Mouse (Mus musculus): ENCODE data around the gene Spaca7. TPM values are rescaled to one million over a fixed set of nuclear protein-coding genes. Genes with fewer than 3 reads are reported as not detected.

Gene Spaca7
- polyA plus RNA-seq (2015; fragmentation: Nextera tagmentation; extraction: Ambion mirVana): not detected in 2 replicates

GRCm38 (mm10) chr8:12572814-12573534 is at the start of gene Spaca7:
Gene Spaca7, plus strand, starts transcription at chr8:12573029.
- H3K27me3 ChIP-seq: peaks cover 9% of the 10 kb centered on the region
- H3K27ac ChIP-seq: no peak within 1 kb of the TSS
- no peaks in the 10 kb centered on the region for H3K4me1 ChIP-seq (replicated peaks)
- no peak within 1 kb of the TSS for H3K4me3 ChIP-seq (replicated peaks)
- H3K4me2 ChIP-seq: no peak within 1 kb of the TSS
- WGBS (ENCODE audit: insufficient replicate concordance): 39% methylated on average over 14 of the region's 14 CpGs
- H3K9ac ChIP-seq: no peak within 1 kb of the TSS
- H3K9me3 ChIP-seq (replicated peaks): no peaks in the 10 kb centered on the region
- DNase-seq: no peak
- H3K36me3 ChIP-seq: no peaks in the 10 kb centered on the region
- ATAC-seq (ENCODE audit: low read depth): no peak

- H3K4me3 ChIP-seq (replicated peaks): no peak overlapping the region
- no peak for DNase-seq
- no peak overlapping the region for H3K9ac ChIP-seq
- H3K27ac ChIP-seq: no peak overlapping the region
- ATAC-seq (ENCODE audit: low read depth): no peak
- 9% methylated on average over 1 of the region's 1 CpGs for WGBS (ENCODE audit: insufficient replicate concordance)
- no peaks in the 10 kb centered on the region for H3K4me1 ChIP-seq (replicated peaks)
- H3K9me3 ChIP-seq (replicated peaks): no peaks in the 10 kb centered on the region
- no peak overlapping the region for H3K4me2 ChIP-seq
- no peaks in the 10 kb centered on the region for H3K36me3 ChIP-seq
- no peaks in the 10 kb centered on the region for H3K27me3 ChIP-seq
These were observed 48.5 kb upstream of the Spaca7 start for GRCm38 (mm10) chr8:12524279-12524678.

GRCm38 (mm10) chr8:12528659-12529058 is 44.2 kb upstream of the Spaca7 start:
- H3K4me1 ChIP-seq (replicated peaks): no peaks in the 10 kb centered on the region
- no peak for ATAC-seq (ENCODE audit: low read depth)
- no peaks in the 10 kb centered on the region for H3K36me3 ChIP-seq
- no peak overlapping the region for H3K9ac ChIP-seq
- no peak overlapping the region for H3K27ac ChIP-seq
- H3K4me2 ChIP-seq: no peak overlapping the region
- 43% methylated on average over 2 of the region's 2 CpGs for WGBS (ENCODE audit: insufficient replicate concordance)
- no peak overlapping the region for H3K4me3 ChIP-seq (replicated peaks)
- H3K27me3 ChIP-seq: no peaks in the 10 kb centered on the region
- no peaks in the 10 kb centered on the region for H3K9me3 ChIP-seq (replicated peaks)
- DNase-seq: no peak

GRCm38 (mm10) chr8:12535617-12536016 is 37.2 kb upstream of the Spaca7 start:
- Histone ChIP-seq H3K27ac (no peak overlapping the region), H3K4me1 (replicated peaks) (no peaks in the 10 kb centered on the region), H3K4me2 (no peak overlapping the region), H3K4me3 (replicated peaks) (no peak overlapping the region), H3K27me3 (no peaks in the 10 kb centered on the region), H3K9me3 (replicated peaks) (no peaks in the 10 kb centered on the region), H3K9ac (no peak overlapping the region), H3K36me3 (no peaks in the 10 kb centered on the region)
- DNase-seq (no peak), ATAC-seq (ENCODE audit: low read depth) (no peak)
- 57% methylated on average over 9 of the region's 9 CpGs for WGBS (ENCODE audit: insufficient replicate concordance)

GRCm38 (mm10) chr8:12536306-12536705 is 36.5 kb upstream of the Spaca7 start:
- 47% methylated on average over 7 of the region's 7 CpGs for WGBS (ENCODE audit: insufficient replicate concordance)
- H3K4me3 ChIP-seq (replicated peaks): no peak overlapping the region
- DNase-seq: no peak
- H3K4me1 ChIP-seq (replicated peaks): no peaks in the 10 kb centered on the region
- no peaks in the 10 kb centered on the region for H3K9me3 ChIP-seq (replicated peaks)
- H3K27ac ChIP-seq: no peak overlapping the region
- no peaks in the 10 kb centered on the region for H3K27me3 ChIP-seq
- no peaks in the 10 kb centered on the region for H3K36me3 ChIP-seq
- ATAC-seq (ENCODE audit: low read depth): no peak
- H3K9ac ChIP-seq: no peak overlapping the region
- no peak overlapping the region for H3K4me2 ChIP-seq

GRCm38 (mm10) chr8:12545236-12545635 is 27.6 kb upstream of the Spaca7 start:
- Histone ChIP-seq H3K4me3 (replicated peaks) (no peak overlapping the region), H3K27me3 (peaks cover 22% of the 10 kb centered on the region), H3K36me3 (no peaks in the 10 kb centered on the region), H3K4me1 (replicated peaks) (no peaks in the 10 kb centered on the region), H3K4me2 (no peak overlapping the region), H3K27ac (no peak overlapping the region), H3K9me3 (replicated peaks) (no peaks in the 10 kb centered on the region), H3K9ac (no peak overlapping the region)
- no peak for ATAC-seq (ENCODE audit: low read depth)
- no peak for DNase-seq
- 63% methylated on average over 4 of the region's 4 CpGs for WGBS (ENCODE audit: insufficient replicate concordance)

- H3K4me2 ChIP-seq: no peak overlapping the region
- WGBS (ENCODE audit: insufficient replicate concordance): 39% methylated on average over 4 of the region's 4 CpGs
- DNase-seq (no peak), ATAC-seq (ENCODE audit: low read depth) (no peak)
- no peaks in the 10 kb centered on the region for H3K4me1 ChIP-seq (replicated peaks)
- H3K9ac ChIP-seq: no peak overlapping the region
- H3K9me3 ChIP-seq (replicated peaks): no peaks in the 10 kb centered on the region
- H3K4me3 ChIP-seq (replicated peaks): no peak overlapping the region
- no peak overlapping the region for H3K27ac ChIP-seq
- H3K27me3 ChIP-seq: peaks cover 26% of the 10 kb centered on the region
- no peaks in the 10 kb centered on the region for H3K36me3 ChIP-seq
These were observed 27.2 kb upstream of the Spaca7 start for GRCm38 (mm10) chr8:12545671-12546070.

- Histone ChIP-seq H3K4me3 (replicated peaks) (no peak overlapping the region), H3K27ac (no peak overlapping the region), H3K9me3 (replicated peaks) (no peaks in the 10 kb centered on the region), H3K9ac (no peak overlapping the region), H3K4me2 (no peak overlapping the region), H3K36me3 (no peaks in the 10 kb centered on the region), H3K27me3 (peaks cover 26% of the 10 kb centered on the region), H3K4me1 (replicated peaks) (no peaks in the 10 kb centered on the region)
- 54% methylated on average over 7 of the region's 7 CpGs for WGBS (ENCODE audit: insufficient replicate concordance)
- DNase-seq (no peak), ATAC-seq (ENCODE audit: low read depth) (no peak)
These were observed 25.2 kb upstream of the Spaca7 start for GRCm38 (mm10) chr8:12547466-12548220.

- Histone ChIP-seq H3K36me3 (no peaks in the 10 kb centered on the region), H3K9ac (no peak overlapping the region), H3K27ac (no peak overlapping the region), H3K9me3 (replicated peaks) (no peaks in the 10 kb centered on the region), H3K4me3 (replicated peaks) (no peak overlapping the region), H3K27me3 (peaks cover 26% of the 10 kb centered on the region), H3K4me1 (replicated peaks) (no peaks in the 10 kb centered on the region), H3K4me2 (no peak overlapping the region)
- 17% methylated on average over 15 of the region's 15 CpGs for WGBS (ENCODE audit: insufficient replicate concordance)
- DNase-seq (no peak), ATAC-seq (ENCODE audit: low read depth) (no peak)
These were observed 24.6 kb upstream of the Spaca7 start for GRCm38 (mm10) chr8:12548255-12548654.

GRCm38 (mm10) chr8:12548680-12549079 is 24.1 kb upstream of the Spaca7 start:
- Histone ChIP-seq H3K4me2 (no peak overlapping the region), H3K27ac (no peak overlapping the region), H3K4me3 (replicated peaks) (no peak overlapping the region), H3K9me3 (replicated peaks) (no peaks in the 10 kb centered on the region), H3K4me1 (replicated peaks) (no peaks in the 10 kb centered on the region), H3K9ac (no peak overlapping the region), H3K27me3 (peaks cover 26% of the 10 kb centered on the region), H3K36me3 (no peaks in the 10 kb centered on the region)
- no peak for DNase-seq
- 40% methylated on average over 5 of the region's 5 CpGs for WGBS (ENCODE audit: insufficient replicate concordance)
- no peak for ATAC-seq (ENCODE audit: low read depth)

- H3K27ac ChIP-seq: no peak overlapping the region
- peaks cover 4% of the 10 kb centered on the region; the same call in 1 of the 2 replicates for H3K27me3 ChIP-seq
- no peak overlapping the region for H3K9ac ChIP-seq
- H3K9me3 ChIP-seq (replicated peaks): no peaks in the 10 kb centered on the region
- no peaks in the 10 kb centered on the region for H3K4me1 ChIP-seq (replicated peaks)
- ATAC-seq (ENCODE audit: low read depth): no peak
- no peaks in the 10 kb centered on the region for H3K36me3 ChIP-seq
- H3K4me3 ChIP-seq (replicated peaks): no peak overlapping the region
- H3K4me2 ChIP-seq: no peak overlapping the region
- no peak for DNase-seq
- WGBS (ENCODE audit: insufficient replicate concordance): 55% methylated on average over 15 of the region's 15 CpGs
These were observed 17.2 kb upstream of the Spaca7 start for GRCm38 (mm10) chr8:12555515-12556145.

Data from liver, embryonic 13.5 days (tissue).